Mouse (Mus musculus) spleen, embryonic (tissue): ENCODE measurements at regions not wholly inside any gene's neighbourhood (a gene's known extent, or its start where the extent isn't known, plus 50 kb on each side); places are given as distances from the start of the nearest gene placed in this dataset.
"Not testable (repeated sequence)": the region's sequence is repeated elsewhere in the genome, so short reads cannot be mapped to it uniquely, and the experiment has no call there.

Experiments
- CTCF ChIA-PET: fragments of 350-600 bp; sonication (Branson Sonifier 250); formaldehyde crosslinking; loops from one replicate; lab custom pipeline; 2022; lab: Charles Lee

GRCm38 (mm10) chrX:77307374-77307773, 203.4 kb upstream of the Tbl1x start:
- CTCF ChIA-PET, result no interaction called here

DNA sequence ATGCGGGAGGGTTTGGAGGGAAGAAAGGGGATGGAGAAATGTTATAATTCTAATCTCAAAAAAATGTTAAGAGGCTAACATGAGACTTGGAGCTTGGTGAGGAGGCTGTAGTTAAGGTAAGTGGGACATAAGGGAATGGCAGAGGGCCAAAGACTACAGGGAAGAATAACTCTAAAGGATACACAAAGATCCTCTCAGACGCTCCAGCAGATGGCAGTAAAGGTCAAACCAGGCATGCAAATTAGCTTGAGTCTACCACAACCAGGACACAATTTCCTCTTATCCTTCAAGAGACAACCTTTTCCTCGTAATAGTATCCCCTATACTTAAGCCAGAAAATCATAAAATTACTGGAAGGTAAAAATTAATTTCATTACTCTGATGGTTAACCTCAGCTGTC, 196.4 kb upstream of the Tbl1x start:
- CTCF ChIA-PET, result no interaction called here

- CTCF ChIA-PET, result no interaction called here
Observed at GRCm38 (mm10) chrX:77323644-77324043, 187.2 kb upstream of the Tbl1x start.

- CTCF ChIA-PET, result no interaction called here
Observed at GRCm38 (mm10) chrX:77353181-77353580, 157.6 kb upstream of the Tbl1x start.

- CTCF ChIA-PET, result no interaction called here
Observed at GRCm38 (mm10) chrX:77360551-77360950, 150.3 kb upstream of the Tbl1x start.

DNA sequence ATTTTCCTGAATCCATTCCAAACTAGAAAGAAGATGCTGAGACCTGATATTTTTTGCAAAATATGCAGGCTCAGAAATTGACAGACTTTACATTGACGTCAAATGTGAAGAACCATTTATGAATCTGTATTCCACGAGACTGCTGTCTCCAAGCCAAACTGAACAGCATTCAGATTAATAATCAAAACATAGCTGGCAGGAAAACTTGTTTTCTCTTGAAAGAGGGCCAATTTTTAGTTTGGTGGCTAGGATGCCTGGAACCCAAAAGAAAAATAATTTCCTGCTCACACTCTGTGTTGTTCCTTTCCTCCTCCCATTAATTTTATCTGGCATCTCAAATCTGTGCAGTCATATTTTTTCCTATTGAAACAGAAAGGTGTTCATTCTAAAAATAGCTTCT, 149.7 kb upstream of the Tbl1x start:
- CTCF ChIA-PET, result no interaction called here

DNA sequence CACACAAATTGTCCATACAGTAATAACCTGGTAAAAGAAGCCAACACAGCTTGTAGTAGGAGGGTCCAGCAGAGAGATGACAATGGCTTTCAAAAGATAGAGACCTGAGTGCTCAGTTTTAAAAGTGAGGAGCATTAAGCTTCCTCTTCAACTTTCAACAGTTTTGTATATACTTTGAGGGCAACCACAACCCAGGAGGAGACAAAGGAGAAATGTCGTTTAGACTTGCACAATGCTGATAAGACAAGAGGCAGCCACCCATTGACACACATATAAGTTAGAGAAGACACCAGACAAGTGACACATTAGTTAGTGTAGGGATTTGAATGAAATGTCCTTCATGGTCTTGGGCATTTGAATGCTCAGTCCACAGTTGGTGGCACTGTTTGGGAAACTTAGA, 147.2 kb upstream of the Tbl1x start:
- CTCF ChIA-PET, result no interaction called here

- CTCF ChIA-PET, result no interaction called here
Observed at GRCm38 (mm10) chrX:77367351-77367750, 143.5 kb upstream of the Tbl1x start.

DNA sequence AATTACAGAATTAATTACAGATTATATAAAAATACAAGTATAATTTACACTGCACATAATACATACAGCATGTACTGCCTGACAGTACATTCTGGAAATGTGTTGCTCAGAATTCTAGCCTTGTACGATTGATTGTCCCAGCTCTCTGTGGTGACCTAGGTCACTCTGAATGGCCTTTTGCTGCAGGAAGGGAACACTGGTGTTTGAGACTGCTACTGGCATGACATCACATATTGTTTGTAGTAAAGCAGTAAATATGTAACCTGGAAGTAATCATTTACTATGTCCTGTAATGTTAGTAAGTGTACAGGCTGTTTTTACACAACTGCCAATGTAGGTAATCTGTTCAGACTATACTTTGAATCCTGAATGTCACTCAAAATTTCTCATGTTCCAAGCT, 123.5 kb upstream of the Tbl1x start:
- CTCF ChIA-PET, result no interaction called here

- CTCF ChIA-PET, result no interaction called here
Observed at GRCm38 (mm10) chrX:77391760-77392446, 118.9 kb upstream of the Tbl1x start.

DNA sequence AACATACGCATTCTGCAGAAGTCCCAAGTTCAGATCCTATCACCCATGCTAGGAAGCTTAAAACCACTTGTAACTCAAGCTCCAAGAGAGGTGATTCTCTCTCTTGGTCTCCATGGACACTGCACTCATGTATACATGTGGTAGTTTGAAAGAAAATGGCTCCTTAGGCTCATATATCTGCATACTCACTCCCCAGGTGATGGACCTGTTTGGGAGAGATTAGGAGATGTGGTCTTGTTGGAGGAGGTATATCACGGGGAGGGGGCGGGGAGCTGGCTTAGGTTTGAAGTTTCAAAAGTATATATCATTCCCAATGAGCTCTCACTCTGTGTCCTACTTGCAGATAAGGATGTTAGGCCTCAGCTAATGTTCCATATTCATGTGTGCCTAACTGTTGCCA, 103.9 kb upstream of the Tbl1x start:
- CTCF ChIA-PET, result no interaction called here

- CTCF ChIA-PET, result no interaction called here
Observed at GRCm38 (mm10) chrX:77407925-77408324, 102.9 kb upstream of the Tbl1x start.

GRCm38 (mm10) chrX:77409370-77409769, 101.4 kb upstream of the Tbl1x start:
- CTCF ChIA-PET, result no interaction called here

DNA sequence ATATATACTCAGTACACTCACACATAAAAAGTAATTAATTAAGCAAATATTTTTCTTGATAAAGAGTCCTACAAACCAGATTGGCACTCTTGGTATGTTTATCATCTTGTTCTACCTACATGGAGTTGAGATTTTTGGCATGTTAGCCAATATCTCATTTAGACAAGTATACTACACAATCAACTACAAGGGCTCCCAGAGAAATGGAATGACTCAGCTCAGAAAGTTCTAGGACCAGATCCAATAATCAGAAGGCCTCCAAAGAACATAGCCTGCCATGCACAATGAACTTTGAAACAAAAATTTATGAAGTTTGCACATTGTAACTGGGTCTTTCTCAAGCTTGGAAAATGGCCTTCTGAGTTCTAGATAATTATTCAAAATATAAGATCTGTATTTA, 100.0 kb upstream of the Tbl1x start:
- CTCF ChIA-PET, result no interaction called here

DNA sequence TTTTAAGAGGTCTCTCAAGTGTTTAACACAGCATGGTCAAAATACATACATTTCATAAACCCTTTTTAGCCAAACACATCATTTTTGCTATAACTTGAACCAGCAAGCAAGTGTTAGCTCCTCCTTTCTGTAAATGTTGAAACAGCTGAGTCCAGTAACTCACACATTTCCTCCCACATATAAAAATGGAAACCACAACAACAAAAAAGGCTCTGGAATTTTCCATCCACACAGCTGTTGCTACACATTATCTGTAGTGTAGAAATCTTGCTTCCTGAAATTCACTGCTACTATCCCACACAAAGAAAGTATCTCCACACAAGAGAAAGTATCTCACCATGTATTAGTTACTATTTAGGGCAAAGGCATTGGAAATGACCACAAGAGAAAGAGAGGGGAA, 96.7 kb upstream of the Tbl1x start:
- CTCF ChIA-PET, result no interaction called here

DNA sequence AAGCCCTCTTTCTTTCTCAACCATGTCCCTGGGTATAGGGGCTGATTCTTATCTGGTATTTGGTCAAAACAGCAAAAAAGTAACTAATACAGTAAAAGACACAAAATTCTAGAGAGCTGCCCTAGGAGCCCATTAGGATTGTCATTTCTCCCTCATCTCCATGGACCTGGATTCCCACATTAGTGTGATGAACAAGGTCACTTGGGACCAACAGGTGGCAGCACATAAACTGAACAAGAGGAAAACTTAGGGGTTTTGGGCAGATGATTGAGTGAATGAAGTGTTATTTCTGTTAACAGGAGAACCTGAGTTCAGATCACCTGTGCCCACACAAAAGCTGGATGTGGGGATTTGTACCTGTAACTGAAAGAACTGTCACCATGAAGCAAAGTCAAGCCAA, 93.0 kb upstream of the Tbl1x start:
- CTCF ChIA-PET, result no interaction called here

DNA sequence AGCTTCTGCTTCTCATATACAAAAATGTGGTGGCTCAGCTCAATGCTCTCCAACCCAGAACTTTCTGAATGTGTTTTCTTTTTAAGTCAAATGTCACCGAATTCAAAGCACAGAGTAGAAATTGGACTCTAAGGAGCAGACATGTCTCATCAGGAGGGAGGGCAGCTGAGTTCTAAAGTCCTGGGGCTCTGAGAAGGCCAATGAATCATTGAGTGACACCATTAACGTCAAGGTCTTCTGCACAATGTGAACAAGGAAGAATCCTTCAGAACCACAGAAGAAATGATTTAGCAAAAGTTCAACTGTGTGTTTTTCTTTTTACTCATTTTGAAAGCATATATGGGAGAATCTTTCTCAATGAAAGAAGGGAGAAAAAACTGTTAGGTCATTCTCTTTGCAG, 88.6 kb upstream of the Tbl1x start:
- CTCF ChIA-PET, result no interaction called here

- CTCF ChIA-PET, result no interaction called here
Observed at GRCm38 (mm10) chrX:77424792-77425727, 85.8 kb upstream of the Tbl1x start.

- CTCF ChIA-PET, result not testable (repeated sequence)
Observed at GRCm38 (mm10) chrX:77425728-77426102, 85.1 kb upstream of the Tbl1x start.

GRCm38 (mm10) chrX:77426836-77427235, 84.0 kb upstream of the Tbl1x start:
- CTCF ChIA-PET, result interaction anchor here (0.6 kb wide), 1 partner anchor 34 kb away, joined by 11 read pairs; no protein-coding TSS in a partner anchor

DNA sequence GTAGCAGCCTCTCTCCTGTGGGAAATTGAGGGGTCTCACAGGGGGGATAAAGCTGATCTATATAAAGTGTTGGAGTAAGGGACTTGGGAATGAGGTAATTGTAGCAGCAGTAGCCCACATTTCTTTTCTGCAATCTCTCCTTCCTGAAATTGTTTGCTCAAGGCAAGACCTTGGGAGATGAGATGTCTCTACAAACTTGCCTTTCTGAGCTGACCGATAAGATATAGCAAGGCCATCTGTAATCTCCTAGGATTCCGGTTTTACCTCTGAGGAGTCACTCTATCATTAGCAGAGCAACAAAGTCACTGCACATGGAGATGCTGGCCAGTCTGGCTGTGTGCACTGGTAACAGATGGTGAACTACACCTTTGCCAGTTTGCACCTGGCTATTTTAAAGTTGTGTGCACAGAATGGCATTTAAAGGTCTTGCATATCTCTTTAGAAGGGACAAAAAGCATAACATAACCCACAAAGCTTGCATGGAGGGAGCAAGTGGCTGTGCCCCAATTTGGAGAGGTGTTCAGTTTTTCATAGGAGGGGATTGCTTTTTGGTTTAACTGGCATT, 78.7 kb upstream of the Tbl1x start:
- CTCF ChIA-PET, result interaction anchor here (0.6 kb wide), 1 partner anchor 125 kb away, joined by 6 read pairs; no protein-coding TSS in a partner anchor
